Mouse (Mus musculus): ENCODE measurements around the gene Gpatch8. TPM values are rescaled to one million over a fixed set of nuclear protein-coding genes. Genes with fewer than 3 reads are reported as not detected.

Gene Gpatch8
- 83.4 and 86.1 TPM in 2 replicates for polyA plus RNA-seq (2015; fragmentation: Nextera tagmentation; extraction: Ambion mirVana)

DNA sequence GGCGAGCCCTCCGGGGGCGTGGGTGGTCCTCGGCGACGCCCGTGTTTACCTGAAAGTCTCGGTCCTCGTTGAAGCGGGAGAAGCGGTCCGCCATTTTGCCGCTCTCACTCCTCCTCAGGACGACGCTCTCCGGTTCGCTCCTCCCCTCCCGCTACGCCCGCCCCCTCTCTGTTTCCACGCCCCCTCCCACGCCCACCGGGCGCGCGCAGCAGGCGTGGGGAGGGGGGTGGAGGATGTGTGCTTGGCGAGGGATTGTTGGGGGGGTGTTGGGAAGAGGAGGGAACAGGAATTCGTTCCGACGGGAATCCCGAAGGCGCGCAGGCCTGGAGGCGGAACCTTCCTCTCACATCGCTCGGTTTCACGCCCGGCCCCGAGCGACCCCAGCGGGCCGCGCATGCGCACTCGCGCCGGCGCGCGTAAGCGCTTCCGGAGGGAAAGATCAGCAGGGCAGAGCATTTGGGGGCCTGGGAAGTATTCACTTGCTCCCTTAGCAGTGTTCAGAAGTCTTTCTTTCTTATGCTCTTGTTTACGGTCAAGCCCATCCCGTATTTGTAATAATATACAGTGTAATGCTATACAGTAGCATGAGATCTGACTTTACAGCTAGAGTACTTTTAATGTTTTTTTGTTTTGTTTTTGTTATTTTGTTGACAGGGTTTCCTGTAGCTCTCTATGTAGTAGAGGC is at the start of gene Gpatch8:
Gpatch8 (minus strand) TSS at position 362 of the 685 bp plus-strand sequence.
- WGBS: under 1% methylated on average over 53 of the region's 55 CpGs
- ATAC-seq (ENCODE audit: low FRiP score): peak; percentile 94

DNA sequence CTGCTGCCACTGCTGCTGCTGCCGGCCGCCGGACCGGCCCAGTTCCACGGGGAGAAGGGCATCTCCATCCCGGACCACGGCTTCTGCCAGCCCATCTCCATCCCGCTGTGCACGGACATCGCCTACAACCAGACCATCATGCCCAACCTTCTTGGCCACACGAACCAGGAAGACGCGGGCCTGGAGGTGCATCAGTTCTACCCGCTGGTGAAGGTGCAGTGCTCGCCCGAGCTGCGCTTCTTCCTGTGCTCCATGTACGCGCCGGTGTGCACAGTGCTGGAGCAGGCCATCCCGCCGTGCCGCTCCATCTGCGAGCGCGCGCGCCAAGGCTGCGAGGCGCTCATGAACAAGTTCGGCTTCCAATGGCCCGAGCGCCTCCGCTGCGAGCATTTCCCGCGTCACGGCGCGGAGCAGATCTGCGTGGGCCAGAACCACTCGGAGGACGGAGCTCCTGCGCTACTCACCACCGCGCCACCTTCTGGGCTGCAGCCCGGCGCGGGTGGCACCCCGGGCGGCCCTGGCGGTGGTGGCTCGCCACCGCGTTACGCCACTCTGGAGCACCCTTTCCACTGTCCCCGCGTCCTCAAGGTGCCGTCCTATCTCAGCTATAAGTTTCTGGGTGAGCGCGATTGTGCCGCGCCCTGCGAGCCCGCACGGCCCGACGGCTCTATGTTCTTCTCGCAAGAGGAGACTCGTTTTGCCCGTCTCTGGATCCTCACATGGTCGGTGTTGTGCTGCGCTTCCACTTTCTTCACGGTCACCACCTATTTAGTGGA is 48.8 kb upstream of the Gpatch8 start:
- H3K9ac ChIP-seq: peak overlapping the region; percentile 86
- peaks cover 68% of the 10 kb centered on the region for H3K4me1 ChIP-seq (replicated peaks)
- peak overlapping the region; percentile 80 for H3K4me2 ChIP-seq
- 0 out of 2 replicates have a peak, but pooled peaks cover 7% of the 10 kb centered on the region for H3K27me3 ChIP-seq
- H3K36me3 ChIP-seq: no peaks in the 10 kb centered on the region
- H3K4me3 ChIP-seq: peak overlapping the region; percentile 79
- peak; percentile 63 for ATAC-seq (ENCODE audit: low FRiP score)
- H3K9me3 ChIP-seq: no peaks in the 10 kb centered on the region
- under 1% methylated on average over 74 of the region's 74 CpGs for WGBS
- peak overlapping the region; percentile 94 for H3K27ac ChIP-seq

More for the DNA sequence above, at the start of gene Gpatch8:
- H3K4me1 ChIP-seq (replicated peaks): peaks cover 34% of the 10 kb centered on the region
- peak within 1 kb of the TSS; percentile 70 for H3K4me3 ChIP-seq
- H3K27ac ChIP-seq: peak within 1 kb of the TSS; percentile 99
- H3K4me2 ChIP-seq: peak within 1 kb of the TSS; percentile 83
- H3K27me3 ChIP-seq: no peaks in the 10 kb centered on the region
- no peaks in the 10 kb centered on the region for H3K36me3 ChIP-seq
- H3K9me3 ChIP-seq: no peaks in the 10 kb centered on the region
- H3K9ac ChIP-seq: peak within 1 kb of the TSS; percentile 92

DNA sequence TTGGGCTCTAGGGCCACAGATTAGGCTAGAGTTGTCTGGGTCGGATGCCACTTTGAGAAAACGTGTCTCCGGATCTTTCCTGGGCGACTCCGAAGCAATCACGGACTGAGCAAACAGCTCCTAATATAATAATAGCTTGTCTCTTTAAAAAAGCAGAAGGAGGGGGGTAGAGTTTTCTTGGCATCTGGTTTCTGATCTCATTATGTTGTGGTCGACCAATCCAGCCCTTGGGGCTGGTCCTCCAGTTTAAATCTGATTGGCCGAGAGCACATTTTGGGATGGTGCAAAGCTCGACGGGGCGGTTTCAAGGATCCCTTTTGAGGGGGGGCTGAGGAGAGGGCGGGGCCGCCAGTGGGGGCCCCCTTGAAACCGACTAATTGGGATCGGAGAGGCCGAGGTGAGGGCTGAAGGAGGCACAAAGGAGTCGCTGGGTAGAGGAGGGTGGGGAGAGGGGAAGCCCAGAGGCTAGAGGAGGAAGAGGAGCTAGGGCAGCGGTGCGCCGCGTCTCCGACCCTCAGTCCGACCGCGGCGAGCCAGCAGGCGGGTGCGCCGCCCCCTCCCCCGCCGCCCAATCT is 47.9 kb upstream of the Gpatch8 start, which contains the start of gene Fzd2:
Fzd2 (plus strand) TSS at position 387 of the 575 bp plus-strand sequence.
- Histone ChIP-seq H3K9me3 (no peaks in the 10 kb centered on the region), H3K4me2 (peak within 1 kb of the TSS; percentile 80), H3K4me3 (peak within 1 kb of the TSS; percentile 79), H3K4me1 (replicated peaks) (peaks cover 59% of the 10 kb centered on the region), H3K9ac (peak within 1 kb of the TSS; percentile 86), H3K36me3 (no peaks in the 10 kb centered on the region), H3K27me3 (0 out of 2 replicates have a peak, but pooled peaks cover 6% of the 10 kb centered on the region), H3K27ac (peak within 1 kb of the TSS; percentile 94)
- peak; percentile 92 for ATAC-seq (ENCODE audit: low FRiP score)
- under 1% methylated on average over 20 of the region's 31 CpGs for WGBS

GRCm38 (mm10) chr11:102603496-102603850 is 47.3 kb upstream of the Gpatch8 start:
- no peaks in the 10 kb centered on the region for H3K36me3 ChIP-seq
- peak overlapping the region; percentile 66 for H3K9ac ChIP-seq
- no peaks in the 10 kb centered on the region for H3K9me3 ChIP-seq
- H3K4me3 ChIP-seq: peak overlapping the region; percentile 79
- under 1% methylated on average over 10 of the region's 10 CpGs for WGBS
- H3K4me1 ChIP-seq (replicated peaks): peaks cover 53% of the 10 kb centered on the region
- H3K27me3 ChIP-seq: 0 out of 2 replicates have a peak, but pooled peaks cover 6% of the 10 kb centered on the region
- peak overlapping the region; percentile 80 for H3K4me2 ChIP-seq
- peak overlapping the region; percentile 94 for H3K27ac ChIP-seq
- ATAC-seq (ENCODE audit: low FRiP score): peak; percentile 63

GRCm38 (mm10) chr11:102602816-102603495 is 46.8 kb upstream of the Gpatch8 start:
- no peak for ATAC-seq (ENCODE audit: low FRiP score)
- under 1% methylated on average over 13 of the region's 13 CpGs for WGBS
- H3K4me2 ChIP-seq: peak overlapping the region; percentile 80

DNA sequence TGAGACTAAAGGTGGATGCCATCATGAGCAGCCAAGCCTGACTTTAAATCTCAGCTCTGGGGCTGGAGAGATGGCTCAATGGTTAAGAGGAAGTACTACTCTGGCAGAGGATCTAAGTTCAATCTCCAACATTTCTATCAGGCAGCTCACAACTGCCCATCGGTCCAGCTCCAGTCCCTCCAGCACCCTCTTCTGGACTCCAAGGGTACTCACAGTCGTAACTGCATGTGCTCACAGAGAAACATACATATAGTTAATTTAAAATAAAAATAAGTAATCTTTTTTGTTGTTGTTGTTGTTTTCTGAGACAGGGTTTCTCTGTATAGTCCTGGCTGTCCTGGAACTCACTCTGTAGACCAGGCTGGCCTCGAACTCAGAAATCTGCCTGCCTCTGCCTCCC is 43.7 kb upstream of the Gpatch8 start:
- Histone ChIP-seq H3K27me3 (0 out of 2 replicates have a peak, but pooled peaks cover under 1% of the 10 kb centered on the region), H3K9me3 (no peaks in the 10 kb centered on the region), H3K36me3 (no peaks in the 10 kb centered on the region), H3K4me2 (no peak overlapping the region), H3K27ac (no peak overlapping the region), H3K4me3 (no peak overlapping the region), H3K9ac (no peak overlapping the region), H3K4me1 (replicated peaks) (peaks cover 31% of the 10 kb centered on the region)
- ATAC-seq (ENCODE audit: low FRiP score): no peak
- WGBS: 89% methylated on average over 3 of the region's 3 CpGs

More at GRCm38 (mm10) chr11:102602816-102603495, 46.8 kb upstream of the Gpatch8 start:
- Histone ChIP-seq H3K4me3 (peak overlapping the region; percentile 79), H3K27me3 (0 out of 2 replicates have a peak, but pooled peaks cover 6% of the 10 kb centered on the region), H3K4me1 (replicated peaks) (peaks cover 48% of the 10 kb centered on the region), H3K27ac (peak overlapping the region; percentile 94), H3K9me3 (no peaks in the 10 kb centered on the region), H3K9ac (peak overlapping the region; percentile 66), H3K36me3 (no peaks in the 10 kb centered on the region)

DNA sequence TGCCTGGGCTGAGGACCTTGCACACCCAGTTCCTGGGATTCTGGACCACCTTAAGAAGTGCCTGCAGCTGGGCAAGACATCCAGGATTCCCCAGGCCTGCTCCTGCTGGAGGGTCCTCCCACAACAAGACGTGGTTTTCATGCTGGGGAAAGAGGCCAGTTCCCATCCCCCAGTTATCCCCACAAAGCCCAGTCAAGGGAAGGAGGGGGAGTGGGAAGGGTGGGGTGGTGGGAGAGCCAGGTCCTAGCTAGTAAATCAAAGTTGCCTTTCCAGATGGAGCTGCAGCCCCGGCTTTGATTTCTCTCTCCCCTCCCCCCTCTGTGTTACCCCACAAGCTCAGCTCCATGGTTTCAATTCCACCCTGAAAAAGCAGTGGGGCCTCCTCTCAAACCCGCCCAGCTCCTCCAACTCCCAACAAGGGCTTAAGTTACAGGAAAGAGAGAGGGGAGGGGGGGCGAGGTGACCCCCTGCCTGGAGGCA is 39.2 kb upstream of the Gpatch8 start:
- Histone ChIP-seq H3K9ac (no peak overlapping the region; the same call in 1 of the 2 replicates), H3K9me3 (no peaks in the 10 kb centered on the region), H3K27me3 (no peaks in the 10 kb centered on the region), H3K4me2 (0 out of 2 replicates have a peak overlapping the region, but pooled peaks have one; percentile 8), H3K27ac (peak overlapping the region; percentile 64; the same call in 1 of the 2 replicates), H3K4me3 (no peak overlapping the region), H3K4me1 (replicated peaks) (peaks cover 14% of the 10 kb centered on the region), H3K36me3 (no peaks in the 10 kb centered on the region)
- ATAC-seq (ENCODE audit: low FRiP score): no peak
- 3% methylated on average over 3 of the region's 4 CpGs for WGBS

DNA sequence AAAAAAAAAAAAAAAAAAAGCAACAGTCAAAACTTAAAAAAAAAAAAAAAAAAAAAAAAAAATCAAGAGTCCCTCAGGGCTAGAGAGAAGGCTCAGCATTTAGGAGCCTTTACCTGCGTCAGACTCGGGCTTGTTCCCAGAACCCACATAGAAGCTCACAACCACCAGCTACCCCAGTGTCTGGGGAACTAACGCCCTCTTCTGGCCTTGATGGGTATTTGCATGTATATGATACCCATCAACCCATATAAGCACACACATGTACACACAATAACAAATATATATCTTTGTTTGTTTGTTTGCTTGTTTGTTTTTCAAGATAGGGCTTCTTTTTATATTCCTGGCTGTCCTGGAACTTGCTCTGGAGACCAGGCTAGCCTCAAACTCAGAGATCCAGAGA is 31.4 kb upstream of the Gpatch8 start:
- Histone ChIP-seq H3K4me1 (replicated peaks) (peaks cover 5% of the 10 kb centered on the region), H3K27ac (no peak overlapping the region), H3K9ac (no peak overlapping the region), H3K9me3 (no peaks in the 10 kb centered on the region), H3K36me3 (no peaks in the 10 kb centered on the region), H3K27me3 (peaks cover 6% of the 10 kb centered on the region), H3K4me2 (no peak overlapping the region), H3K4me3 (no peak overlapping the region)
- ATAC-seq (ENCODE audit: low FRiP score): no peak
- WGBS: 86% methylated on average over 3 of the region's 3 CpGs

- H3K4me1 ChIP-seq (replicated peaks): peaks cover 14% of the 10 kb centered on the region
- H3K9ac ChIP-seq: no peak overlapping the region
- peaks cover 15% of the 10 kb centered on the region for H3K27me3 ChIP-seq
- H3K4me2 ChIP-seq: no peak overlapping the region
- H3K4me3 ChIP-seq: no peak overlapping the region
- ATAC-seq (ENCODE audit: low FRiP score): no peak
- H3K9me3 ChIP-seq: no peaks in the 10 kb centered on the region
- whole genome bisulfite sequencing: 94% methylated on average over 4 of the region's 4 CpGs
- no peak overlapping the region for H3K27ac ChIP-seq
- H3K36me3 ChIP-seq: no peaks in the 10 kb centered on the region
These were observed 30.4 kb upstream of the Gpatch8 start for GRCm38 (mm10) chr11:102586445-102587130.

DNA sequence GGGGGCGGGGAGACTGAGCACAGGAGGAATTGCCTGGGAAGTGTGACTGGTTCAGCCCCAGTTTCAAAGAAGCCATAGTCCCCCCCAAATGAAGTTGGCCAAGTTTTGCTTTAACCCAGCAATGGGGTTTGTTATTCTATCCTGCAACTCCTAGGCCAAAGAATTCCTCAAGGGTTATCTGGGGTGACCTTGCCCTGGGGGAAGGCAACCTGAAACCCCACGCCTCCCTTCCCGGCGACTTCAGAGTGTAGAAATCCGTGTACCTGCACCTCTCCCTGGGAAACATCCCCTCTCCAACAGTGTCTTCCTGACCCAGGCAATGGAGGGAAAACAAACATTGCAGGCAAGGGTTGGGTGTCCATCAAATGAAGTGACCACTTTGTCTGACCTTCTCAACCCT is 26.5 kb upstream of the Gpatch8 start:
- H3K4me1 ChIP-seq (replicated peaks): peaks cover 40% of the 10 kb centered on the region
- H3K9ac ChIP-seq: no peak overlapping the region
- 18% methylated on average over 5 of the region's 5 CpGs for WGBS
- H3K9me3 ChIP-seq: no peaks in the 10 kb centered on the region
- H3K36me3 ChIP-seq: no peaks in the 10 kb centered on the region
- H3K4me3 ChIP-seq: no peak overlapping the region
- no peak overlapping the region; the same call in 1 of the 2 replicates for H3K27ac ChIP-seq
- no peak overlapping the region for H3K4me2 ChIP-seq
- H3K27me3 ChIP-seq: peaks cover 15% of the 10 kb centered on the region
- no peak for ATAC-seq (ENCODE audit: low FRiP score)

GRCm38 (mm10) chr11:102582016-102582610 is 25.9 kb upstream of the Gpatch8 start:
- no peaks in the 10 kb centered on the region for H3K36me3 ChIP-seq

More at GRCm38 (mm10) chr11:102582016-102582610, 25.9 kb upstream of the Gpatch8 start:
- Histone ChIP-seq H3K27me3 (peaks cover 18% of the 10 kb centered on the region), H3K4me1 (replicated peaks) (peaks cover 40% of the 10 kb centered on the region), H3K4me2 (no peak overlapping the region), H3K9ac (no peak overlapping the region), H3K27ac (peak overlapping the region; percentile 63), H3K4me3 (no peak overlapping the region), H3K9me3 (no peaks in the 10 kb centered on the region)
- 21% methylated on average over 13 of the region's 13 CpGs for WGBS
- no peak for ATAC-seq (ENCODE audit: low FRiP score)
